Mouse (Mus musculus): ENCODE results near the gene Cnn2. TPM values are rescaled to one million over a fixed set of nuclear protein-coding genes. Genes with fewer than 3 reads are reported as not detected.
A peak's percentile ranks its signal among the peaks of the same experiment; 100 is the strongest.

The Cnn2 gene
- polyA plus RNA-seq, 1 experiment = 297 TPM

GRCm38 (mm10) chr10:79959847-79960601, 28.4 kb upstream of the Cnn2 start, which contains the start of gene Wdr18:
TSS of gene Wdr18 (plus strand) at chr10:79960152.
- no peak within 1 kb of the TSS for H3K27ac ChIP-seq (ENCODE audit: insufficient read depth, low read length)
- peaks cover 10% of the 10 kb centered on the region for H3K36me3 ChIP-seq (ENCODE audit: control insufficient read depth, insufficient read depth, low read length)
- no peaks in the 10 kb centered on the region for H3K27me3 ChIP-seq (ENCODE audit: control insufficient read depth, insufficient read depth, low read length)
- under 1% methylated on average over 61 of the region's 61 CpGs for WGBS
- peak within 1 kb of the TSS; percentile 77 for H3K4me3 ChIP-seq (ENCODE audit: extremely low read depth, insufficient read depth, insufficient read length)
- no peak; the same call in 1 of the 2 replicates for TF ChIP-seq POLR2A (IDR thresholded peaks at IDR 0.05; ENCODE audit: low read depth, low read length)
- peak; percentile 91; the same call in 1 of the 2 replicates for TF ChIP-seq CTCF (IDR thresholded peaks at IDR 0.05; ENCODE audit: extremely low read depth, insufficient read depth, insufficient read length, insufficient replicate concordance)
- DNase-seq (ENCODE audit: low read depth in 1 of 2, low spot score in 2 of 2) = peak; percentile 99 to 100
- H3K4me1 ChIP-seq (ENCODE audit: control insufficient read depth, insufficient read depth, insufficient read length) = peaks cover 2% of the 10 kb centered on the region; the same call in 1 of the 2 replicates

GRCm38 (mm10) chr10:79960671-79961294, 27.6 kb upstream of the Cnn2 start:
- 11% methylated on average over 10 of the region's 10 CpGs for WGBS
- DNase-seq (ENCODE audit: low read depth in 1 of 2, low spot score in 2 of 2) = no peak
- Histone ChIP-seq H3K36me3 (ENCODE audit: control insufficient read depth, insufficient read depth, low read length) (peaks cover 15% of the 10 kb centered on the region), H3K4me1 (ENCODE audit: control insufficient read depth, insufficient read depth, insufficient read length) (peaks cover 2% of the 10 kb centered on the region; the same call in 1 of the 2 replicates), H3K27ac (ENCODE audit: insufficient read depth, low read length) (no peak overlapping the region), H3K27me3 (ENCODE audit: control insufficient read depth, insufficient read depth, low read length) (no peaks in the 10 kb centered on the region), H3K4me3 (ENCODE audit: extremely low read depth, insufficient read depth, insufficient read length) (peak overlapping the region; percentile 77; the same call in 1 of the 2 replicates)
- no peak for TF ChIP-seq CTCF (IDR thresholded peaks at IDR 0.05; ENCODE audit: extremely low read depth, insufficient read depth, insufficient read length, insufficient replicate concordance)
- no peak for TF ChIP-seq POLR2A (IDR thresholded peaks at IDR 0.05; ENCODE audit: low read depth, low read length)

GRCm38 (mm10) chr10:79964727-79965126, 23.7 kb upstream of the Cnn2 start:
- TF ChIP-seq POLR2A (IDR thresholded peaks at IDR 0.05; ENCODE audit: low read depth, low read length) (no peak), CTCF (IDR thresholded peaks at IDR 0.05; ENCODE audit: extremely low read depth, insufficient read depth, insufficient read length, insufficient replicate concordance) (no peak)
- H3K27ac ChIP-seq (ENCODE audit: insufficient read depth, low read length) = no peak overlapping the region
- 96% methylated on average over 7 of the region's 7 CpGs for WGBS
- H3K27me3 ChIP-seq (ENCODE audit: control insufficient read depth, insufficient read depth, low read length) = no peaks in the 10 kb centered on the region
- no peak overlapping the region for H3K4me3 ChIP-seq (ENCODE audit: extremely low read depth, insufficient read depth, insufficient read length)
- DNase-seq (ENCODE audit: low read depth in 1 of 2, low spot score in 2 of 2) = no peak
- H3K36me3 ChIP-seq (ENCODE audit: control insufficient read depth, insufficient read depth, low read length) = peaks cover 40% of the 10 kb centered on the region
- peaks cover 2% of the 10 kb centered on the region; the same call in 1 of the 2 replicates for H3K4me1 ChIP-seq (ENCODE audit: control insufficient read depth, insufficient read depth, insufficient read length)

GRCm38 (mm10) chr10:79965325-79965724, 23.1 kb upstream of the Cnn2 start:
- Histone ChIP-seq H3K4me1 (ENCODE audit: control insufficient read depth, insufficient read depth, insufficient read length) (peaks cover 2% of the 10 kb centered on the region; the same call in 1 of the 2 replicates), H3K4me3 (ENCODE audit: extremely low read depth, insufficient read depth, insufficient read length) (no peak overlapping the region), H3K36me3 (ENCODE audit: control insufficient read depth, insufficient read depth, low read length) (peaks cover 40% of the 10 kb centered on the region), H3K27ac (ENCODE audit: insufficient read depth, low read length) (no peak overlapping the region), H3K27me3 (ENCODE audit: control insufficient read depth, insufficient read depth, low read length) (no peaks in the 10 kb centered on the region)
- TF ChIP-seq CTCF (IDR thresholded peaks at IDR 0.05; ENCODE audit: extremely low read depth, insufficient read depth, insufficient read length, insufficient replicate concordance) (no peak), POLR2A (IDR thresholded peaks at IDR 0.05; ENCODE audit: low read depth, low read length) (no peak)
- 87% methylated on average over 5 of the region's 5 CpGs for WGBS
- DNase-seq (ENCODE audit: low read depth in 1 of 2, low spot score in 2 of 2) = no peak

- peaks cover 38% of the 10 kb centered on the region for H3K36me3 ChIP-seq (ENCODE audit: control insufficient read depth, insufficient read depth, low read length)
- TF ChIP-seq POLR2A (IDR thresholded peaks at IDR 0.05; ENCODE audit: low read depth, low read length) (no peak), CTCF (IDR thresholded peaks at IDR 0.05; ENCODE audit: extremely low read depth, insufficient read depth, insufficient read length, insufficient replicate concordance) (no peak)
Measured at GRCm38 (mm10) chr10:79966886-79967400, 21.4 kb upstream of the Cnn2 start.

GRCm38 (mm10) chr10:79968181-79968580, 20.2 kb upstream of the Cnn2 start:
- Histone ChIP-seq H3K27me3 (ENCODE audit: control insufficient read depth, insufficient read depth, low read length) (peaks cover 10% of the 10 kb centered on the region), H3K27ac (ENCODE audit: insufficient read depth, low read length) (no peak overlapping the region), H3K4me1 (ENCODE audit: control insufficient read depth, insufficient read depth, insufficient read length) (no peaks in the 10 kb centered on the region; the same call in 1 of the 2 replicates), H3K36me3 (ENCODE audit: control insufficient read depth, insufficient read depth, low read length) (peaks cover 36% of the 10 kb centered on the region), H3K4me3 (ENCODE audit: extremely low read depth, insufficient read depth, insufficient read length) (no peak overlapping the region)
- 96% methylated on average over 1 of the region's 1 CpGs for whole genome bisulfite sequencing
- TF ChIP-seq POLR2A (IDR thresholded peaks at IDR 0.05; ENCODE audit: low read depth, low read length) (no peak), CTCF (IDR thresholded peaks at IDR 0.05; ENCODE audit: extremely low read depth, insufficient read depth, insufficient read length, insufficient replicate concordance) (no peak)
- no peak for DNase-seq (ENCODE audit: low read depth in 1 of 2, low spot score in 2 of 2)

More at GRCm38 (mm10) chr10:79966886-79967400, 21.4 kb upstream of the Cnn2 start:
- H3K27me3 ChIP-seq (ENCODE audit: control insufficient read depth, insufficient read depth, low read length) = peaks cover 10% of the 10 kb centered on the region
- DNase-seq (ENCODE audit: low read depth in 1 of 2, low spot score in 2 of 2) = no peak
- H3K4me1 ChIP-seq (ENCODE audit: control insufficient read depth, insufficient read depth, insufficient read length) = no peaks in the 10 kb centered on the region; the same call in 1 of the 2 replicates
- no peak overlapping the region for H3K4me3 ChIP-seq (ENCODE audit: extremely low read depth, insufficient read depth, insufficient read length)
- WGBS = 94% methylated on average over 5 of the region's 5 CpGs
- H3K27ac ChIP-seq (ENCODE audit: insufficient read depth, low read length) = no peak overlapping the region

All from spleen, adult 2 months (tissue).